Mouse (Mus musculus) stomach, embryonic 16.5 days (tissue): Measurements from ENCODE around the gene Zeb2. TPM values are rescaled to one million over a fixed set of nuclear protein-coding genes. Genes with fewer than 3 reads are reported as not detected.

Source experiments
- ATAC-seq: fragments of 200-750 bp; cut with Nextera tagmentation; 2 replicates; pipeline ENCODE4 v1.8.0; 2017; ENCODE audit warnings: moderate number of reproducible peaks, moderate TSS enrichment; ENCODE audit not compliant: insufficient read depth, low FRiP score
- H3K27ac ChIP-seq: fragments of 300-500 bp; sonication (generic); 2 replicates; pipeline ENCODE4 v1.5.1; 2014; ENCODE audit warnings: low read length
- H3K27me3 ChIP-seq: fragments of 300-500 bp; sonication (generic); 2 replicates; pipeline ENCODE4 v1.6.1; 2014; ENCODE audit warnings: low read length, control low read depth, mixed read lengths; ENCODE audit not compliant: control insufficient read depth, insufficient read depth
- H3K36me3 ChIP-seq: fragments of 300-500 bp; sonication (generic); 2 replicates; pipeline ENCODE4 v1.6.1; 2014; ENCODE audit warnings: low read length; ENCODE audit not compliant: control insufficient read depth, insufficient read depth
- H3K4me1 ChIP-seq: fragments of 300-500 bp; sonication (generic); 2 replicates; pipeline ENCODE4 v1.6.1; 2014; ENCODE audit warnings: low read length, control low read depth, mixed read lengths; ENCODE audit not compliant: control insufficient read depth, insufficient read depth
- H3K4me2 ChIP-seq: fragments of 300-500 bp; sonication (generic); 2 replicates; pipeline ENCODE4 v1.6.1; 2014; ENCODE audit warnings: low read depth, low read length, mixed read lengths
- H3K4me3 ChIP-seq: fragments of 300-500 bp; sonication (generic); replicated peaks from 2 replicates; pipeline ENCODE4 v1.5.1; 2014; ENCODE audit warnings: mild to moderate bottlenecking, low read length
- H3K9ac ChIP-seq: fragments of 300-500 bp; sonication (generic); 2 replicates; pipeline ENCODE4 v1.6.1; 2014; ENCODE audit warnings: low read length
- H3K9me3 ChIP-seq: fragments of 300-500 bp; sonication (generic); replicated peaks from 2 replicates; pipeline ENCODE4 v1.6.1; 2016; ENCODE audit warnings: low read length, control low read depth; ENCODE audit not compliant: control insufficient read depth
- WGBS: fragments of 180-500 bp; shearing (Covaris S2); extraction: QIAGEN DNeasy Blood & Tissue Kit; methylation state at CpG from one replicate; pipeline ENCODE4 v1.1.7; 2014; 5-methylcytosine and 5-hydroxymethylcytosine counted together
- microRNA-seq: library from miRNA; unstranded; fragments of <30 nt; microRNA quantifications from one replicate; pipeline ENCODE4, GENCODE M21; 2016
- polyA plus RNA-seq: library from polyadenylated mRNA; unstranded; fragments of >200 nt; fragmentation: Nextera tagmentation; extraction: Ambion mirVana; gene quantifications from 2 replicates; pipeline ENCODE4 v1.2.1, GENCODE M21; 2015

Zeb2 gene
- polyA plus RNA-seq, 1 experiment from 2014 or later, result 50.6 TPM

- H3K36me3 ChIP-seq, result no peaks in the 10 kb centered on the region
- no peaks in the 10 kb centered on the region for H3K27me3 ChIP-seq
- no peak overlapping the region for H3K4me3 ChIP-seq
- 95% methylated on average over 2 of the region's 2 CpGs for WGBS
- H3K27ac ChIP-seq, result no peak overlapping the region
- no peak overlapping the region for H3K4me2 ChIP-seq
- no peak overlapping the region for H3K9ac ChIP-seq
- H3K9me3 ChIP-seq, result no peaks in the 10 kb centered on the region
- no peaks in the 10 kb centered on the region for H3K4me1 ChIP-seq
- ATAC-seq, result no peak
Observed at GRCm38 (mm10) chr2:44944689-44945088, 172.5 kb downstream of the Zeb2 start.

Small RNA genes lying within 50 kb of the gene (microRNA-seq; reads per million reads assigned to microRNA genes)
- 0.66 reads per million for gene Mir5129

Other genes starting within 250 kb of the Zeb2 start
- 11.1 and 11.3 TPM in 2 replicates for gene Gtdc1, start 189.7 kb downstream of the Zeb2 start, polyA plus RNA-seq